12 mouse cellular contexts compared by ENCODE assay signal in genomic region chr2:163284856-163285255, GRCm38 (mm10).
DNase-seq lines count a peak whose midpoint lies in the region; ATAC-seq and TF ChIP-seq lines count a peak whose summit lies in the region.
"Had no signal": no experiment of that assay in that cellular context is flagged by ENCODE, and none has a peak within 500 bp of the region (broad histone marks: within the 10 kb centered on the region; RNA-seq: fewer than 3 reads in every experiment).

No protein-coding gene starts in this region.

- peaks cover 22% of the 10 kb centered on the region for H3K27me3 ChIP-seq in limb, embryonic 15.5 days

- no peak overlapping the region for H3K27ac ChIP-seq in gastrocnemius, adult 2 months
- H3K27ac ChIP-seq in limb, embryonic 15.5 days, result peak overlapping the region; percentile 44; the same call in 1 of the 2 replicates
- H3K27ac ChIP-seq: embryonic facial prominence, embryonic 15.5 days had no signal

- 8% methylated on average over 7 of the region's 7 CpGs for WGBS in limb, embryonic 15.5 days

- H3K9me3 ChIP-seq in limb, embryonic 15.5 days, result no peaks in the 10 kb centered on the region
- H3K9me3 ChIP-seq: embryonic facial prominence, embryonic 15.5 days had no signal

- intact Hi-C loops in gastrocnemius, adult 2 months (cut with DNase I), result no loop called here

- DNase-seq in gastrocnemius, adult 2 months, result no peak
- DNase-seq in gastrocnemius, postnatal 4 days (ENCODE audit: low spot score in 2 of 2), result no peak
- DNase-seq in layer of hippocampus, adult 9-10 months (ENCODE audit: low spot score), result peak; percentile 35
- DNase-seq in layer of hippocampus, postnatal 36 days, result no peak
- DNase-seq in brain, adult 2 months (ENCODE audit: low read depth, low spot score), result peak; percentile 63
- no peak for DNase-seq in T-cell, adult 2 months (ENCODE audit: low spot score)
- DNase-seq in cerebellum, adult 8-10 months, result no peak
- DNase-seq: left cerebral cortex, postnatal 4 days; right cerebral cortex, postnatal 4 days; thymus, postnatal 36 days had no signal

- H3K36me3 ChIP-seq in limb, embryonic 15.5 days, result no peaks in the 10 kb centered on the region
- H3K36me3 ChIP-seq: embryonic facial prominence, embryonic 15.5 days had no signal

- ATAC-seq in limb, embryonic 15.5 days (ENCODE audit: insufficient number of reproducible peaks, low FRiP score, low TSS enrichment, low read depth), result no peak

- peak overlapping the region; percentile 42 for H3K4me3 ChIP-seq in gastrocnemius, adult 2 months
- peak overlapping the region; percentile 9 for H3K4me3 ChIP-seq in limb, embryonic 15.5 days
- H3K4me3 ChIP-seq: embryonic facial prominence, embryonic 15.5 days had no signal

- peak overlapping the region; percentile 25 for H3K4me2 ChIP-seq in limb, embryonic 15.5 days
- H3K4me2 ChIP-seq: embryonic facial prominence, embryonic 15.5 days had no signal

- peaks cover 39% of the 10 kb centered on the region for H3K4me1 ChIP-seq in limb, embryonic 15.5 days

- TF ChIP-seq CTCF in gastrocnemius, adult 2 months (IDR thresholded peaks at IDR 0.05), result no peak

- H3K9ac ChIP-seq in limb, embryonic 15.5 days, result no peak overlapping the region
- H3K9ac ChIP-seq: embryonic facial prominence, embryonic 15.5 days had no signal

Comparison
In these comparisons a context has a peak if more than half of its experiments do, and no peak if none do; other contexts are left out.
1. DNase-seq: peak in layer of hippocampus, adult 9-10 months (single experiment) and brain, adult 2 months (single experiment); none in gastrocnemius, adult 2 months (single experiment), gastrocnemius, postnatal 4 days (0 of 2), layer of hippocampus, postnatal 36 days (0 of 2), T-cell, adult 2 months (single experiment) and cerebellum, adult 8-10 months (single experiment).